Mouse (Mus musculus) liver, postnatal 0 days (tissue): Measurements from ENCODE around the gene Olfr284. TPM values are rescaled to one million over a fixed set of nuclear protein-coding genes. Genes with fewer than 3 reads are reported as not detected.

ENCODE experiments used
- ATAC-seq: fragments of 200-750 bp; cut with Nextera tagmentation; 2 replicates; pipeline ENCODE4 v1.8.0; 2017; ENCODE audit warnings: mild to moderate bottlenecking, moderate library complexity
- DNase-seq: peaks from one replicate; pipeline ENCODE4 v3.0.0-alpha.2; 2016
- H3K27ac ChIP-seq: fragments of 300-500 bp; sonication (generic); 2 replicates; pipeline ENCODE4 v1.5.1; 2014; ENCODE audit warnings: antibody characterized with exemption, moderate library complexity, mild to moderate bottlenecking, low read depth
- H3K27me3 ChIP-seq: fragments of 300-500 bp; sonication (generic); 2 replicates; pipeline ENCODE4 v1.6.1; 2014; ENCODE audit warnings: low read length, control low read depth, mixed read lengths; ENCODE audit not compliant: insufficient read depth
- H3K36me3 ChIP-seq: fragments of 300-500 bp; sonication (generic); replicated peaks from 2 replicates; pipeline ENCODE4 v1.6.1; 2014; ENCODE audit warnings: mild to moderate bottlenecking, control low read depth, low read length, moderate library complexity, mixed read lengths; ENCODE audit not compliant: insufficient read depth
- H3K4me1 ChIP-seq: fragments of 300-500 bp; sonication (generic); 2 replicates; pipeline ENCODE4 v1.6.1; 2014; ENCODE audit warnings: antibody characterized with exemption, mild to moderate bottlenecking, control low read depth; ENCODE audit not compliant: insufficient read depth
- H3K4me2 ChIP-seq: fragments of 300-500 bp; sonication (generic); 2 replicates; pipeline ENCODE4 v1.6.1; 2014; ENCODE audit warnings: low read depth, mild to moderate bottlenecking, low read length, moderate library complexity, mixed read lengths
- H3K4me3 ChIP-seq: fragments of 300-500 bp; sonication (generic); 2 replicates; pipeline ENCODE4 v1.5.1; 2014; ENCODE audit warnings: low read depth, low read length
- H3K9ac ChIP-seq: fragments of 300-500 bp; sonication (generic); replicated peaks from 2 replicates; pipeline ENCODE4 v1.6.1; 2014; ENCODE audit warnings: mild to moderate bottlenecking, moderate library complexity
- H3K9me3 ChIP-seq: fragments of 300-500 bp; sonication (generic); 2 replicates; pipeline ENCODE4 v1.6.1; 2016; ENCODE audit warnings: mild to moderate bottlenecking, control low read depth, low read length, mixed read lengths
- CTCF ChIP-seq: sonication (generic); IDR thresholded peaks from 2 replicates; pipeline ENCODE4 v1.5.1; 2016; ENCODE audit warnings: antibody characterized with exemption, low read depth
- EP300 ChIP-seq: IDR thresholded peaks from 2 replicates; pipeline ENCODE4 v1.6.1; 2016; ENCODE audit warnings: antibody characterized with exemption, low read depth, mild to moderate bottlenecking
- WGBS: fragments of 180-500 bp; shearing (Covaris S2); extraction: QIAGEN DNeasy Blood & Tissue Kit; methylation state at CpG from one replicate; pipeline ENCODE4 v1.1.7; 2014; ENCODE audit not compliant: insufficient replicate concordance; 5-methylcytosine and 5-hydroxymethylcytosine counted together
- polyA plus RNA-seq: library from polyadenylated mRNA; unstranded; fragments of >200 nt; fragmentation: Nextera tagmentation; extraction: Ambion mirVana; gene quantifications from 2 replicates; pipeline ENCODE4 v1.2.1, GENCODE M21; 2015

Olfr284 gene
- polyA plus RNA-seq: not detected in 2 replicates

DNA sequence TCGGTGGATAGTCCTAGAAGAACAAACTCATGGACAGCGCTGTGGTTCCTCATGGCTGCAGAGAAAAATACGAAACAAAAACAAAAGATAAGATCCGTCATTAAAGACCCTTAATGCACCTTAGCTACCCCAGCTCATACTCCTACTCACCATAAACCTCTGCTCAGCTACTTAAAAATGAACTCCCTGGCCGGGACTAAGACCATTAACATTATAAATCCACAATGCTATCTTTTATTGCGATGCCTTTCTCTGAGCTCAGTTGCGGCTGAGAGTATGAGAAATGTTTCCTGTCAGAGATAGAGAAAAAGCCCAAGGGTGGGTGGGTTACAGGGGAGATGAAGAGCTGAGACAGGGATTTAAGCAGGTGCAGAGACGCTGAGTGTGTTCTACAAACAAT lies at the start of gene Olfr284:
Olfr284 (minus strand) TSS at position 101 of the 400 bp plus-strand sequence.
- ATAC-seq: no peak
- TF ChIP-seq EP300 (no peak), CTCF (no peak)
- H3K27me3 ChIP-seq: no peaks in the 10 kb centered on the region
- H3K4me2 ChIP-seq: no peak within 1 kb of the TSS
- H3K9ac ChIP-seq: no peak within 1 kb of the TSS
- DNase-seq: no peak
- H3K4me1 ChIP-seq: no peaks in the 10 kb centered on the region
- no peak within 1 kb of the TSS for H3K27ac ChIP-seq
- no peaks in the 10 kb centered on the region for H3K36me3 ChIP-seq
- 71% methylated on average over 8 of the region's 8 CpGs for WGBS
- H3K9me3 ChIP-seq: no peaks in the 10 kb centered on the region
- H3K4me3 ChIP-seq: no peak within 1 kb of the TSS

DNA sequence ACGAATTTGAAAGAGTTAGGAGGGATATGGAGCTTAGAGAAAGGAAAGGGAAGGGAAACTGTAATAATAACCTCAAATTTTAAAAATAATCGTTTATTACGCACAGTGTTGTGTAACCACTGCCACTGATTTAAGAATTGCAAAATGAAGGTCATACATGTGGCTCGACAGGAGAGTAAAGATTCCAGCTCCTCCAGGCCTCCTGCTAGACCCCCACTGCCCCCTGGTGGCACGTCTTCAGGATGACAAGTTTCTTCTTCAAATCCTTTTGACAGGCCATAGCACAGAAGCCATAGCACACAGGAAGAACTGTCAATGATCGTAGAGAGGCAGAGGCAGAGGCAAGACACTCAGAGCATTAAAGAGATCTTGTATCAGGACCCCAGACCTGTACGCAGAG lies 49.0 kb upstream of the Olfr284 start:
- Histone ChIP-seq H3K36me3 (no peaks in the 10 kb centered on the region), H3K4me1 (no peaks in the 10 kb centered on the region), H3K4me2 (no peak overlapping the region), H3K4me3 (no peak overlapping the region), H3K27me3 (no peaks in the 10 kb centered on the region), H3K27ac (no peak overlapping the region), H3K9ac (no peak overlapping the region), H3K9me3 (no peaks in the 10 kb centered on the region)
- ATAC-seq (no peak), DNase-seq (peak; percentile 74)
- no peak for TF ChIP-seq EP300
- peak; percentile 82 for TF ChIP-seq CTCF
- WGBS: 21% methylated on average over 7 of the region's 7 CpGs

DNA sequence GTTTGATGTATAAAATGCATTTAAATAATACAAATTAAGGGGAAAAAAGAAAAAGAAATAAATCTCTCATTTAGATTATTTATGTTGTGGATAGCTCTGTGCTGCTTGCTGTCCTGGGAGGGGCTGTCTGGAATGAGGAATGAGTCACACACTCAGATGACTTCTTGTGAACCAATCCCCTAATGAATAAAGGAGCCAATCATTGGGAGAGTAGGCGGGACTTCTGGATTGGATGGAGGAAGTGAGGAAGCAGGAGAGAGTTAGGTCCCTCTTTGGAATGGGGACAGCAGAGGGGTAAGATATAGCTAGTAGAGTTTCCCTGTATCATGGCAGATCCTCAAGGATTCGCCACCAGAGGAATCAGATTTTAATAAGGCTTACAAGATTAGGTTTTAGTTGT lies 46.8 kb upstream of the Olfr284 start:
- H3K4me1 ChIP-seq: no peaks in the 10 kb centered on the region
- no peak for DNase-seq
- no peaks in the 10 kb centered on the region for H3K36me3 ChIP-seq
- no peaks in the 10 kb centered on the region for H3K9me3 ChIP-seq
- H3K4me3 ChIP-seq: no peak overlapping the region
- no peak for ATAC-seq
- H3K27ac ChIP-seq: no peak overlapping the region
- no peaks in the 10 kb centered on the region for H3K27me3 ChIP-seq
- no peak overlapping the region for H3K9ac ChIP-seq
- TF ChIP-seq CTCF (no peak), EP300 (no peak)
- no peak overlapping the region for H3K4me2 ChIP-seq
- 65% methylated on average over 2 of the region's 2 CpGs for WGBS

DNA sequence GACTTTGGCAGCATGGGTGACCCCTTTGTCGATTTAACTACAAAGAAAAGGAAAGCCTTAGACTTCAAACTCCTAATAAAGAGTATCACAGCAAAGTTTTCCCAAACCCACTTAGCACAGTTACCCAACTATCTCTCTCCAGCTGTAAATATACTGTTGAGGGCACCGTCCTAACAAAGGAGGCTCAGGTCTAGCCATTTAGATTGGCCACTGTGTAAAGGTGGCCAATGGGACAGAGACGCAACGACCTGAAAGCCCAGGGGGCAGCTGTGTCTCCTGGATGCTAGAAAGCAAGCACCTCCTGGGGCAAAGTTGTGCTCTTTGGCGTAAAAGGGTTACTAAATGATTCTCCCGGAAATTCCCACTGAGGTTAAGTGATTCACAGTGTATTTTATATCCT lies 40.1 kb upstream of the Olfr284 start, which contains the start of gene Olfr283:
Olfr283 (minus strand) TSS at position 101 of the 400 bp plus-strand sequence.
- Histone ChIP-seq H3K36me3 (no peaks in the 10 kb centered on the region), H3K27ac (no peak within 1 kb of the TSS)
- no peak for ATAC-seq

DNA sequence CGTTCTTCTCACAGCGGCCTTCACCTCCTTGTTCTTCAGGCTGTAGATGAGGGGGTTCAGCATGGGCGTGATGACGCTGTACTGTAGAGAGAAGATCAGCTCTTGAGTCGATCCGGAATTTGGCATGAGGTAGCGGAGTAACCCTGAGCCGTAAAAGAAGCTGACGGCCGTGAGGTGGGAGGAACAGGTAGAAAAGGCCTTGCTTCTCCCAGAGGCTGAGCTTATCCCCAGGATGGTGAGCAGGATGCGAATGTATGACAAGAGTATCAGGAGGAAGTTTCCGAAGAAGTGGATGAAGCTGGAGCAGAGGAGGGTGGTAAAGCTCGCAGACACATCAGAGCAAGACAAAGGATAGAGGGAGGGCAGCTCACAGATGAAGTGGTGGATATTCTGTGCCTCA lies 37.4 kb upstream of the Olfr284 start:
- Histone ChIP-seq H3K27me3 (no peaks in the 10 kb centered on the region), H3K36me3 (no peaks in the 10 kb centered on the region), H3K4me3 (no peak overlapping the region), H3K27ac (no peak overlapping the region), H3K9me3 (no peaks in the 10 kb centered on the region), H3K4me2 (no peak overlapping the region), H3K9ac (no peak overlapping the region), H3K4me1 (no peaks in the 10 kb centered on the region)
- WGBS: 86% methylated on average over 13 of the region's 13 CpGs
- TF ChIP-seq EP300 (no peak), CTCF (no peak)
- no peak for ATAC-seq
- DNase-seq: no peak

More for the DNA sequence above, 40.1 kb upstream of the Olfr284 start, which contains the start of gene Olfr283:
- Histone ChIP-seq H3K27me3 (no peaks in the 10 kb centered on the region), H3K9ac (no peak within 1 kb of the TSS), H3K4me1 (no peaks in the 10 kb centered on the region), H3K9me3 (no peaks in the 10 kb centered on the region), H3K4me3 (no peak within 1 kb of the TSS), H3K4me2 (no peak within 1 kb of the TSS)
- TF ChIP-seq CTCF (no peak), EP300 (no peak)
- no peak for DNase-seq
- WGBS: 74% methylated on average over 6 of the region's 6 CpGs

DNA sequence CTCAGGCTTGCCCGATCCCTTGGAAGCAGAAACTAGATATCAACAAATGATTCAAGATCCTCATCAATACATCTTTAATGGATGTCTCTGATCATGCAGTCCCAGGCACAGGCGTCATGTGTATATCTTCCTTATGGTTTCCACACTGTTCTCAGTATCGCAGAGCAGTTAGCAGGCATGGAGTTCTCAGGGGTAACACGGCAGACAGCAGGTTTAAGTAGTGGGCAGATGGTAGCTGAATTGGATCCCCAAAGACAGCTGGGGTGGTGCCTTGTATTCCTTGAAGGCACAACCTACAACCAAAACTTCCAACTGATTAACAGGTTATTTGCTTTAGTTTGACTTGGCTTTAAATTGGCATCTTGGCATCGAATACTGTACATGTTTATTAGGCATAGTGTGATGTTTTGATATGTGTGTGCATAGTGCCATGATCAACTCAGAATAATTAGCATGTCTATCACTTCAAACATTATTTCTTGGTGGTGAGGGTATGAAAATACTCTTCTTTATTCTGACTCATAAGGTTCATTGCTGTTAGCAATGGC lies 23.5 kb downstream of the Olfr284 start, which contains the start of gene Olfr285:
Olfr285 (minus strand) TSS at position 177 of the 548 bp plus-strand sequence.
- DNase-seq: no peak
- no peaks in the 10 kb centered on the region for H3K9me3 ChIP-seq
- H3K9ac ChIP-seq: no peak within 1 kb of the TSS
- no peak for ATAC-seq
- no peaks in the 10 kb centered on the region for H3K27me3 ChIP-seq
- no peak within 1 kb of the TSS for H3K27ac ChIP-seq
- no peak for TF ChIP-seq EP300
- no peak for TF ChIP-seq CTCF
- no peak within 1 kb of the TSS for H3K4me2 ChIP-seq
- H3K36me3 ChIP-seq: no peaks in the 10 kb centered on the region
- no peaks in the 10 kb centered on the region for H3K4me1 ChIP-seq
- H3K4me3 ChIP-seq: no peak within 1 kb of the TSS
- 85% methylated on average over 5 of the region's 5 CpGs for WGBS

DNA sequence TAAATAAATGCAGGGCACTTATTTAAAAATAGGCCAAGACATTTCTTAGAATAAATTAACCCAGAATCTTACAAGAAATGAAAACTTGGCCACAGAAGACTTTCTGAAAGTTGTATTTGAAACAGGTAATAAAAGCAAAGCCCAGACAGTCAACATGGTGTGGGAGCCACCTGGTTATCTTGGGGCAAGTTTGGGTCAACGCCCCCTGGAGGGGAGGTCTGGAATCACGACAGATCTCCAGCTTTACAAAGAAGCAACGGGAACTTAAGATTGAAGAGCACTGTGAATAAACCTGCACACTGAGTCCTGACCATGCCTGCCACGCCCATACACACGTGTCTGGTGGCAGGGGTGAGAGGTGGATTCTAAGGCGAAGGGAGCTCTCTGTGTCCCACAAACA lies 25.1 kb downstream of the Olfr284 start:
- DNase-seq (no peak), ATAC-seq (no peak)
- 43% methylated on average over 6 of the region's 6 CpGs for WGBS
- Histone ChIP-seq H3K27ac (no peak overlapping the region), H3K27me3 (no peaks in the 10 kb centered on the region), H3K9me3 (no peaks in the 10 kb centered on the region), H3K4me2 (no peak overlapping the region), H3K9ac (no peak overlapping the region), H3K36me3 (no peaks in the 10 kb centered on the region), H3K4me3 (no peak overlapping the region), H3K4me1 (no peaks in the 10 kb centered on the region)
- TF ChIP-seq EP300 (no peak), CTCF (peak; percentile 15; the same call in 1 of the 2 replicates)
